8 mouse cellular contexts compared by ENCODE assay signal in the genomic region with DNA sequence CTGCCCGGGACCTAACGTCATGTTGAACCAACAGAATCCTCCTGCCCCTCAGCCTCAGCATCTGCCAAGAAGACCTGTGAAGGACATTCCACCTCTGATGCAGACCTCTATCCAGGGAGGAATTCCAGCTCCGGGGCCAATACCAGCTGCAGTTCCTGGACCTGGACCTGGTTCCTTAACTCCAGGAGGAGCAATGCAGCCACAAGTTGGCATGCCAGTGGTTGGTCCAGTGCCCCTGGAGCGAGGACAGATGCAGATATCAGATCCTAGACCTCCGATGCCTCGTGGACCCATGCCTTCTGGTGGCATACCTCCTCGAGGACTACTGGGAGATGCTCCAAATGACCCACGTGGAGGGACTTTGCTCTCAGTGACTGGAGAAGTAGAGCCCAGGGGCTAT. TPM values are rescaled to one million over a fixed set of nuclear protein-coding genes. Genes with fewer than 3 reads are reported as not detected.
A peak's percentile ranks its signal among the peaks of the same experiment; 100 is the strongest.
DNase-seq lines count a peak whose midpoint lies in the region; ATAC-seq and TF ChIP-seq lines count a peak whose summit lies in the region.

No protein-coding gene starts in this region.

- peak overlapping the region; percentile 82 for H3K9ac ChIP-seq in CH12.LX (ENCODE audit: insufficient read depth, low read depth)
- H3K9ac ChIP-seq in embryonic facial prominence, embryonic 12.5 days = no peak overlapping the region
- no peak overlapping the region for H3K9ac ChIP-seq in hindbrain, postnatal 0 days (replicated peaks; ENCODE audit: low read length)

- no peak for TF ChIP-seq POLR2A in CH12.LX (IDR thresholded peaks at IDR 0.05; ENCODE audit: low read depth, low read length)
- TF ChIP-seq POLR2A in myocyte (IDR thresholded peaks at IDR 0.05; ENCODE audit: insufficient read length, low read depth) = no peak

- no peaks in the 10 kb centered on the region for H3K27me3 ChIP-seq in CH12.LX (replicated peaks)
- H3K27me3 ChIP-seq in embryonic facial prominence, embryonic 12.5 days = no peaks in the 10 kb centered on the region
- H3K27me3 ChIP-seq in hindbrain, postnatal 0 days (ENCODE audit: insufficient read depth, low read length) = no peaks in the 10 kb centered on the region
- no peaks in the 10 kb centered on the region for H3K27me3 ChIP-seq in myocyte (ENCODE audit: control insufficient read depth, insufficient read depth, insufficient read length)

- H3K4me2 ChIP-seq in CH12.LX (ENCODE audit: insufficient read depth, low read depth, poor library complexity, severe bottlenecking) (peak overlapping the region; percentile 84), myocyte (ENCODE audit: low read depth) (peak overlapping the region; percentile 96)
- H3K4me2 ChIP-seq in embryonic facial prominence, embryonic 12.5 days (replicated peaks) = peak overlapping the region; percentile 83
- peak overlapping the region; percentile 77 for H3K4me2 ChIP-seq in hindbrain, postnatal 0 days (ENCODE audit: low read depth, low read length)

- peaks cover 10 to 23% of the 10 kb centered on the region in 2 experiments for H3K4me1 ChIP-seq in CH12.LX (ENCODE audit: control insufficient read depth in 1 of 2, insufficient read depth in 2 of 2)
- peaks cover 10% of the 10 kb centered on the region; the same call in 1 of the 2 replicates for H3K4me1 ChIP-seq in embryonic facial prominence, embryonic 12.5 days
- H3K4me1 ChIP-seq in hindbrain, postnatal 0 days (ENCODE audit: insufficient read depth, low read length) = peaks cover 17% of the 10 kb centered on the region; the same call in 1 of the 2 replicates

- in situ Hi-C loops in CH12.LX (cut with MboI; ENCODE audit: low pct_ligation_motif_present, low pct_unique_long_range_greater_than_20kb, low sequenced_read_pairs) = no loop called here

- WGBS in embryonic facial prominence, embryonic 12.5 days = 96% methylated on average over 8 of the region's 8 CpGs
- 97% methylated on average over 8 of the region's 8 CpGs for WGBS in hindbrain, postnatal 0 days

- TF ChIP-seq EP300 in CH12.LX (IDR thresholded peaks at IDR 0.05; ENCODE audit: low read length) = no peak

- H3K79me2 ChIP-seq in CH12.LX (replicated peaks; ENCODE audit: control insufficient read depth, extremely low read depth, insufficient read depth, poor library complexity, severe bottlenecking) (peaks cover 19% of the 10 kb centered on the region), myocyte (ENCODE audit: control insufficient read depth, insufficient read depth) (peaks cover 37% of the 10 kb centered on the region)

- dilution Hi-C loops in CH12.LX (cut with MboI; ENCODE audit: extremely low pct_ligation_motif_present, extremely low pct_unique_long_range_greater_than_20kb, low sequenced_read_pairs) = no loop called here

- no peak for TF ChIP-seq CTCF in CH12.LX (conservative IDR thresholded peaks at IDR 0.05 in 1 of 2, IDR thresholded peaks at IDR 0.05 in 1 of 2; ENCODE audit: low read depth in 2 of 2, low read length in 2 of 2)
- TF ChIP-seq CTCF in hindbrain, postnatal 0 days (IDR thresholded peaks at IDR 0.05; ENCODE audit: low read depth) = no peak

- TF ChIP-seq RAD21 in CH12.LX (IDR thresholded peaks at IDR 0.05; ENCODE audit: low read depth, low read length) = no peak

- peak overlapping the region; percentile 79 to 90 (median 87) for H3K4me3 ChIP-seq in CH12.LX (replicated peaks in 1 of 3; ENCODE audit: low read depth in 2 of 3, low read length in 2 of 3, poor library complexity in 1 of 3)
- peak overlapping the region; percentile 68 for H3K4me3 ChIP-seq in embryonic facial prominence, embryonic 12.5 days
- peak overlapping the region; percentile 64 for H3K4me3 ChIP-seq in hindbrain, postnatal 0 days (ENCODE audit: low read length)
- peak overlapping the region; percentile 96 for H3K4me3 ChIP-seq in myocyte

- intact Hi-C loops in heart, postnatal 36 days (cut with DNase I) = loop anchor here (10.0 kb wide), 2 partner anchors 239 to 671 kb away; no protein-coding TSS in a partner anchor

- H3K36me3 ChIP-seq in CH12.LX (replicated peaks in 1 of 2; ENCODE audit: control insufficient read depth in 1 of 2, insufficient read depth in 1 of 2, low read length in 1 of 2) (peaks cover 13 to 29% of the 10 kb centered on the region in 2 experiments), myocyte (ENCODE audit: control insufficient read depth, insufficient read depth) (peaks cover 28% of the 10 kb centered on the region)
- peaks cover 29% of the 10 kb centered on the region for H3K36me3 ChIP-seq in embryonic facial prominence, embryonic 12.5 days
- H3K36me3 ChIP-seq in hindbrain, postnatal 0 days (ENCODE audit: insufficient read depth, low read length) = peaks cover 10% of the 10 kb centered on the region; the same call in 1 of the 2 replicates

- no peak overlapping the region for H3K27ac ChIP-seq in CH12.LX (ENCODE audit: insufficient read depth, low read depth)
- H3K27ac ChIP-seq in embryonic facial prominence, embryonic 12.5 days = no peak overlapping the region
- H3K27ac ChIP-seq in hindbrain, postnatal 0 days = no peak overlapping the region

- no peak overlapping the region for H3ac ChIP-seq in myocyte (ENCODE audit: control insufficient read depth, insufficient read length)

- H3K9me3 ChIP-seq in CH12.LX (replicated peaks; ENCODE audit: low read length) = no peaks in the 10 kb centered on the region
- no peaks in the 10 kb centered on the region for H3K9me3 ChIP-seq in embryonic facial prominence, embryonic 12.5 days
- no peaks in the 10 kb centered on the region for H3K9me3 ChIP-seq in hindbrain, postnatal 0 days (ENCODE audit: low read length)

- DNase-seq in heart, adult 11 months = peak; percentile 93
- no peak for DNase-seq in heart, postnatal 36 days
- no peak for DNase-seq in CH12.LX (ENCODE audit: extremely low read depth)
- DNase-seq in hindbrain, postnatal 0 days (ENCODE audit: low spot score) = no peak
- DNase-seq in urinary bladder, postnatal 36 days (ENCODE audit: low spot score in 2 of 2) = no peak

- ATAC-seq in embryonic facial prominence, embryonic 12.5 days (ENCODE audit: insufficient number of reproducible peaks, insufficient read depth, low FRiP score, low TSS enrichment) = no peak
- ATAC-seq in hindbrain, postnatal 0 days = no peak
- ATAC-seq in monocyte, adult 5-6 weeks (replicated peaks; ENCODE audit: insufficient number of reproducible peaks, low FRiP score, low TSS enrichment, poor library complexity, severe bottlenecking) = no peak

TF ChIP-seq in CH12.LX, 34 proteins besides CTCF, POLR2A, EP300 and RAD21 (continues in another document):
- TF ChIP-seq MYC (IDR thresholded peaks at IDR 0.05; ENCODE audit: low read depth, low read length) (no peak), MEF2A (IDR thresholded peaks at IDR 0.05; ENCODE audit: borderline replicate concordance, low read depth, low read length) (no peak), JUN (IDR thresholded peaks at IDR 0.05; ENCODE audit: insufficient read depth, low read depth, low read length) (no peak), BHLHE40 (IDR thresholded peaks at IDR 0.05; ENCODE audit: low read depth, low read length) (no peak), SIN3A (IDR thresholded peaks at IDR 0.05; ENCODE audit: low read length) (no peak), ZC3H11A (IDR thresholded peaks at IDR 0.05; ENCODE audit: low read depth, low read length) (no peak), SMC3 (IDR thresholded peaks at IDR 0.05; ENCODE audit: low read depth, low read length) (no peak), MXI1 (IDR thresholded peaks at IDR 0.05; ENCODE audit: low read depth, low read length) (no peak), ZNF384 (IDR thresholded peaks at IDR 0.05; ENCODE audit: low read depth, low read length) (no peak), GABPA (IDR thresholded peaks at IDR 0.05; ENCODE audit: insufficient replicate concordance, low read depth, low read length) (no peak), KAT2A (IDR thresholded peaks at IDR 0.05; ENCODE audit: insufficient replicate concordance, low read length) (no peak), USF1 (IDR thresholded peaks at IDR 0.05; ENCODE audit: low read depth, low read length) (no peak), ETS1 (conservative IDR thresholded peaks at IDR 0.05; ENCODE audit: low read depth, low read length) (no peak), HCFC1 (IDR thresholded peaks at IDR 0.05; ENCODE audit: low read depth, low read length) (no peak), PAX5 (IDR thresholded peaks at IDR 0.05; ENCODE audit: low read length) (no peak)

TF ChIP-seq in myocyte, 11 proteins besides CTCF, POLR2A, EP300 and RAD21:
- TF ChIP-seq E2F4 (IDR thresholded peaks at IDR 0.05; ENCODE audit: insufficient read depth) = no peak
- no peak for TF ChIP-seq USF1 (IDR thresholded peaks at IDR 0.05; ENCODE audit: low read depth)
- no peak for TF ChIP-seq TCF12 (IDR thresholded peaks at IDR 0.05; ENCODE audit: insufficient read depth, poor library complexity, severe bottlenecking)
- TF ChIP-seq TCF3 (IDR thresholded peaks at IDR 0.05; ENCODE audit: insufficient read length, low read depth) = no peak
- TF ChIP-seq POLR2AphosphoS2 (IDR thresholded peaks at IDR 0.05; ENCODE audit: insufficient read length, low read depth) = no peak
- TF ChIP-seq MYOD1 (IDR thresholded peaks at IDR 0.05; ENCODE audit: control insufficient read depth in 1 of 3, insufficient read length in 2 of 3, low read depth in 2 of 3) = no peak
- TF ChIP-seq MYOG (IDR thresholded peaks at IDR 0.05; ENCODE audit: control insufficient read depth in 1 of 3, insufficient read depth in 1 of 3, insufficient read length in 2 of 3, low read depth in 2 of 3) = no peak
- TF ChIP-seq REST (IDR thresholded peaks at IDR 0.05; ENCODE audit: insufficient read depth, insufficient read length) = no peak
- TF ChIP-seq MAX (IDR thresholded peaks at IDR 0.05; ENCODE audit: low read depth) = no peak
- TF ChIP-seq SRF (IDR thresholded peaks at IDR 0.05; ENCODE audit: control insufficient read depth, insufficient read length, low read depth) = no peak
- no peak for TF ChIP-seq CEBPB (IDR thresholded peaks at IDR 0.05; ENCODE audit: insufficient read depth, poor library complexity, severe bottlenecking)

RNA-seq across cellular contexts. Expression of a gene that starts 1.1 kb away (rescaled TPM):
- total RNA-seq in heart, postnatal 36 days (2021) = 10 to 100 TPM; 24.4 to 25.0 TPM
- total RNA-seq in CH12.LX (2012; rRNA removed) (22.8 and 27.7 TPM in 2 replicates), CH12.LX (2014; rRNA removed) (44.5 and 46.0 TPM in 2 replicates)
- polyA plus RNA-seq in CH12.LX (2012; ENCODE audit: insufficient read length, low read depth) (23.7 and 23.9 TPM in 2 replicates), myocyte (2012; fragmentation: generic; extraction: Trizol) (17.5 TPM)
- polyA plus RNA-seq in embryonic facial prominence, embryonic 12.5 days (2016; fragmentation: Nextera tagmentation; extraction: Ambion mirVana) = 74.9 and 78.5 TPM in 2 replicates
- 58.1 and 70.8 TPM in 2 replicates for total RNA-seq in hindbrain, postnatal 0 days (2014; rRNA removed)
- 52.1 and 53.5 TPM in 2 replicates for polyA plus RNA-seq in hindbrain, postnatal 0 days (2015; fragmentation: Nextera tagmentation; extraction: Ambion mirVana)
- total RNA-seq in monocyte, adult 5-6 weeks (2017) = 44.0 to 49.7 TPM (median 45.3 TPM) in 3 replicates
